Mouse (Mus musculus): Measurements from ENCODE around the gene Fcho1. TPM values are rescaled to one million over a fixed set of nuclear protein-coding genes. Genes with fewer than 3 reads are reported as not detected.

Fcho1 gene
- polyA plus RNA-seq, 1 experiment = 14.2 TPM

DNA sequence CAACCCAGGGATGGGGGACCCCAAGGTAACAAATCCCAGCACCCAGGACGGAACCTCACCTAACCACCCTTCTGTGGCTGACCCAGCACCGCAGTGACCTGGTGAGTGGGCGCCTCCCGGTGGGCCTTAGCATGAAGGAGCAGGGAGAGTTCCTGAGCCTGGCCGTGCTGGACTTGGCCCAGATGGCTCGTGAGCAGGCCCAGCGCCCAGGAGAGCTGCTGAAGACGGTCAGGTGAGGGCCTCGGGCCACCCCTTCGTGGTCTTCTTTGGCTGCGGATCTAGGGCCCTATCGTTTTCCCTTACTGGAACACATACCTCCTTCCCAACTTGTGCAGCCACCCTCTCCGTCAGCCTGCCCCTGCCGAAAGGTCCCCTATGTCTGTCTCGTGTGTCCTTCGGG is 46.4 kb downstream of the Fcho1 start:
- no peak for TF ChIP-seq GATA1 (IDR thresholded peaks at IDR 0.05; ENCODE audit: low read length)
- TF ChIP-seq TAL1 (IDR thresholded peaks at IDR 0.05; ENCODE audit: low read length) = no peak
- Histone ChIP-seq H3K27me3 (ENCODE audit: control insufficient read depth) (peaks cover 33% of the 10 kb centered on the region), H3K36me3 (ENCODE audit: control insufficient read depth) (peaks cover 10% of the 10 kb centered on the region), H3K9me3 (ENCODE audit: control insufficient read depth, low read length) (peaks cover 15% of the 10 kb centered on the region), H3K4me3 (replicated peaks) (no peak overlapping the region), H3K4me1 (ENCODE audit: control insufficient read depth) (peaks cover 25% of the 10 kb centered on the region)

DNA sequence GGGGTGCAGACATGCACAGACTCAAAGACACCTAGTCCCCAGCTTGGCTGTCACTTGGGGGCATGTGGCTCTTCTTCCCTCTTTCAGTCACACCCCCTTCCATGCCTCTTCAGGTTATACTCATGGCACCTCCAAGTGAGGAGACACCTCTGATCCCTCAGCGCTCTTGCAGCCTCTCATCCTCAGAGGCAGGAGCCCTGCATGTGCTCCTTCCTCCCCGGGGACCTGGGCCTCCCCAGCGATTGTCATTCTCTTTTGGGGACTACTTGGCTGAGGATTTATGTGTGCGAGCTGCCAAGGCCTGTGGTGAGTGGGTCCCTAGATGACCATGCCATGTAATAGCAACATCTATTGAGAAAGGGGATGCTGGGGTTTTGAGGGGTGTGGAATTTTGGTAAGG is 47.3 kb downstream of the Fcho1 start:
- Histone ChIP-seq H3K4me1 (ENCODE audit: control insufficient read depth) (peaks cover 25% of the 10 kb centered on the region), H3K9me3 (ENCODE audit: control insufficient read depth, low read length) (peaks cover 15% of the 10 kb centered on the region), H3K27me3 (ENCODE audit: control insufficient read depth) (peaks cover 26% of the 10 kb centered on the region; the same call in 1 of the 2 replicates), H3K4me3 (replicated peaks) (no peak overlapping the region), H3K36me3 (ENCODE audit: control insufficient read depth) (peaks cover 10% of the 10 kb centered on the region)
- TF ChIP-seq TAL1 (IDR thresholded peaks at IDR 0.05; ENCODE audit: low read length) = no peak
- TF ChIP-seq GATA1 (IDR thresholded peaks at IDR 0.05; ENCODE audit: low read length) = no peak

DNA sequence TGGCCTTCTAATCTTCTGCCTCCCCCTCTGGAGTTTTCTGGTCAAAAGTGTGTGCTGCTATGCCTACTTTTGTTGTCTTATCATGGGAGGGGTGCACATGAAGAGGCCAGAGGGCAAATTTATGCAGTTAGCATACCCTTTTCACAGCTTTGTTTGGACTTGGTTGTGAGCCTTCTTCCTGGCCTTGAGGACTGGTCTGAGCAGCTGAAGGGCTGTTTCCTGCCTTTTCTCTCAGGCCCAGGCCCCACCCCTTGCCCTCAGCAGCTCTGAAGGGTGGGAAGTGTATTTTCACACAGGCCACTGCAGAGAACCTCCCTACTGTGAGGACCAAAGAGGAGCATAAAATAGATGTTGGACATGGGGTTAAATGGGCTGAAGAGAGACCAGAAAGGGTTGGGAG is 48.0 kb downstream of the Fcho1 start:
- H3K4me1 ChIP-seq (ENCODE audit: control insufficient read depth) = peaks cover 25% of the 10 kb centered on the region
- no peak for TF ChIP-seq TAL1 (IDR thresholded peaks at IDR 0.05; ENCODE audit: low read length)
- TF ChIP-seq GATA1 (IDR thresholded peaks at IDR 0.05; ENCODE audit: low read length) = no peak
- H3K4me3 ChIP-seq (replicated peaks) = no peak overlapping the region

DNA sequence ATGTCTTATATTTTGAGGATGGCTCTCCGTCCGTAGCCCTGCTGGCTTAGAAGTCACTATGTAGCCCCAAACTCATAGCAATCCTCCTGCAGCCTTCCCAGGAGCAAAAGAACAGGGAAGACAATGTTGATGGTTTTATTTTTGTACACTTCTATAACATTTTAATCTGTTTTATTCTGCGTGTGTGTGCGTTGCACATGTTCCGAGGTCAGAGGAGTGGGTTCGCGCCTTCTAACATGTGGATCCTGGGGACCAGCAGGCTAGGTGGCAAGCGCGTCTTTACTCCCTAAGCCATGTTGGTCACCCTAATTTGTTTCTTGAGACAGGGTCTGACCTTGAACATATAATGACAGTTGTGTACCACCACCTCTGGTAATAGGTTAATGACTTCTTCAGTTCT is 48.7 kb downstream of the Fcho1 start:
- peaks cover 10% of the 10 kb centered on the region for H3K36me3 ChIP-seq (ENCODE audit: control insufficient read depth)
- no peak for TF ChIP-seq GATA1 (IDR thresholded peaks at IDR 0.05; ENCODE audit: low read length)
- peaks cover 15% of the 10 kb centered on the region for H3K9me3 ChIP-seq (ENCODE audit: control insufficient read depth, low read length)
- peaks cover 28% of the 10 kb centered on the region for H3K4me1 ChIP-seq (ENCODE audit: control insufficient read depth)
- peak overlapping the region; percentile 80 for H3K4me3 ChIP-seq (replicated peaks)
- H3K27me3 ChIP-seq (ENCODE audit: control insufficient read depth) = peaks cover 17% of the 10 kb centered on the region; the same call in 1 of the 2 replicates

More for the DNA sequence above, 48.0 kb downstream of the Fcho1 start:
- H3K9me3 ChIP-seq (ENCODE audit: control insufficient read depth, low read length) = peaks cover 15% of the 10 kb centered on the region
- H3K27me3 ChIP-seq (ENCODE audit: control insufficient read depth) = peaks cover 23% of the 10 kb centered on the region; the same call in 1 of the 2 replicates
- H3K36me3 ChIP-seq (ENCODE audit: control insufficient read depth) = peaks cover 10% of the 10 kb centered on the region

DNA sequence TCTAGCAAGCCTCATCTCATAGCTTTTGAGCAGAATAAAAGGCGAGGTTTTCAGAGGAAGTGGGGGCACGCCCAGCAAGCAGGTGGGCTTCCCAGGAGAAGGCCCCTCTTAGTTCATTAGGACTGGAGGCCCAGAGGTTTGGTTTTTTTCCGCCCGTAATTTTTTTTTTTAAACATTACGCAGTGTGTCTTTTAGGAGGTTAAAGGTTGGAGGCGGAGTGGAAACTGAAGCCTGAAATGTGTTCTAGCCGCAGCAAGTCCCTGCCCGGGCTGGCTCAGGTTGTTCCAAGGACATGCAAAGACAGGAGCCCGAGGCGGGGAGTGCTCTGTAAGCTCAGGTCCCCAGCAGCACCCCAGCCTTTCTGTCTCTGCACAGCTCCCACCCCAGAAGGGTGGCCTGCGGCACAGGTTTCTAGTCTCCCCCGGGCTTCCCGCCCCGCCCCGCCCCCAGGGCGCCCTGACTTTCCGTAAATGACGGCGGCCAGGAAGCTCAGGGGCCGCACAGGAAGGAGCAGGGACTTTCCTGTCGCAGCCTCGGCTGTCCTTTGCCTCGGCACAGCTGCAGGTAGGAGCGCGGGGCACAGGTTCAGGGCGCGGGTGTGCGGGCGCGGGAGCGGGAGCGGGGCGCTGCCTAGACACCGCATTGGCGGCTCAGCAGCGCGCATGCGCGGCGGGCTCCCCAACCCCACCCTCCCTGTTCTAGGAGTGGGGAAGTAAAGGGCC is 49.3 kb downstream of the Fcho1 start, which contains the start of gene Jak3:
Jak3 (plus strand) TSS at position 277 of the 722 bp plus-strand sequence.
- Histone ChIP-seq H3K4me3 (replicated peaks) (peak within 1 kb of the TSS; percentile 80), H3K36me3 (ENCODE audit: control insufficient read depth) (peaks cover 10% of the 10 kb centered on the region), H3K27me3 (ENCODE audit: control insufficient read depth) (peaks cover 15% of the 10 kb centered on the region), H3K9me3 (ENCODE audit: control insufficient read depth, low read length) (peaks cover 15% of the 10 kb centered on the region), H3K4me1 (ENCODE audit: control insufficient read depth) (peaks cover 34% of the 10 kb centered on the region)
- TF ChIP-seq GATA1 (IDR thresholded peaks at IDR 0.05; ENCODE audit: low read length) (no peak), TAL1 (IDR thresholded peaks at IDR 0.05; ENCODE audit: low read length) (no peak)

DNA sequence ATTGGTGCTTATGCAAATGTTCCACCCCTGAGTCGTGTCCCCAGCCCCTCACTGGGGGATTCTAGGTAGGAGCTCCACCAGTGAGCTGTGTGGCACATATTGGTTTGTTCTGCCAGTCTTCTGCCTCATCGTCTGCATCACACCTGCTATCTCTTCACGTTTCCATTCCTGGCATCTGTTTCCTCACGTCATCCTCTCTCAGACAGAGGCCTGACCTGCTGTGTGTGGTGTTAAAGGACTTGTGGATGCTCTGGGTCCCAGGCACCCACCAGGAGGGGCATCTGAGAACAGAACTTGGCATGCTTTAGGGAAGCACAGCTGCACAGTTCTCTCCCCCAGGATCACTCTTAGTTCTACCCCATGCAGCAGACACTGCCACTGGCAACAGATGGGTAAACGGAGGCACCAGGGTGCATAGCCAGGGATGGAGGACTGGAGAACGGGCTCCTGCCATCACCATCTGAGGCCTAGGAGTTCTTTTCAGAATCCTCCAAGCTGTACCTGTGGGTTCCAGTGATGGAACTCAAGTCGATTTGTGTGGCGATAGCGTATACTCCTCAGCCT is 50.0 kb downstream of the Fcho1 start:
- H3K36me3 ChIP-seq (ENCODE audit: control insufficient read depth) = peaks cover 7% of the 10 kb centered on the region
- peaks cover 19% of the 10 kb centered on the region for H3K27me3 ChIP-seq (ENCODE audit: control insufficient read depth)
- peaks cover 14% of the 10 kb centered on the region for H3K9me3 ChIP-seq (ENCODE audit: control insufficient read depth, low read length)
- peak overlapping the region; percentile 80 for H3K4me3 ChIP-seq (replicated peaks)
- TF ChIP-seq TAL1 (IDR thresholded peaks at IDR 0.05; ENCODE audit: low read length) (no peak), GATA1 (IDR thresholded peaks at IDR 0.05; ENCODE audit: low read length) (no peak)
- peaks cover 39% of the 10 kb centered on the region for H3K4me1 ChIP-seq (ENCODE audit: control insufficient read depth)

DNA sequence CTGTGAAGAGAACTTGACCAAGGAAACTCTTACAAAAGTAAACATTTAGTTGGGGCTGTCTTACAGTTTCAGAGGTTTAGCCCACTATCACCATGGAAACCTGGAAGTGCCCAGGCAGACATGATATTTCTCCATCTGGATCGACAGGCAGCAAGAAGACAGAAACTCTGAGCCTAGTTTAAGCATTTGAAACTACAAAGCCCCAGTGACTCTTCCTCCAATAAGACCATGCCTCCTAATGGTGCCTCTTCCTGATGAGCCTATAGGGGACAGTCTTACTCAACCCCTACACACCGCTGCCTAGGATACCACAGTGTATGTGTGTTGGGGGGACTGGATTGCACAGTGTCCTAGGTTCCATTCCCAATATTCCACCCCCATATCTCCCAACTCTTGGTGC is 51.4 kb downstream of the Fcho1 start:
- H3K36me3 ChIP-seq (ENCODE audit: control insufficient read depth) = peaks cover 2% of the 10 kb centered on the region
- H3K9me3 ChIP-seq (ENCODE audit: control insufficient read depth, low read length) = peaks cover 4% of the 10 kb centered on the region
- no peak for TF ChIP-seq TAL1 (IDR thresholded peaks at IDR 0.05; ENCODE audit: low read length)
- TF ChIP-seq GATA1 (IDR thresholded peaks at IDR 0.05; ENCODE audit: low read length) = no peak
- H3K4me3 ChIP-seq (replicated peaks) = no peak overlapping the region
- peaks cover 27% of the 10 kb centered on the region for H3K27me3 ChIP-seq (ENCODE audit: control insufficient read depth)
- H3K4me1 ChIP-seq (ENCODE audit: control insufficient read depth) = peaks cover 39% of the 10 kb centered on the region

DNA sequence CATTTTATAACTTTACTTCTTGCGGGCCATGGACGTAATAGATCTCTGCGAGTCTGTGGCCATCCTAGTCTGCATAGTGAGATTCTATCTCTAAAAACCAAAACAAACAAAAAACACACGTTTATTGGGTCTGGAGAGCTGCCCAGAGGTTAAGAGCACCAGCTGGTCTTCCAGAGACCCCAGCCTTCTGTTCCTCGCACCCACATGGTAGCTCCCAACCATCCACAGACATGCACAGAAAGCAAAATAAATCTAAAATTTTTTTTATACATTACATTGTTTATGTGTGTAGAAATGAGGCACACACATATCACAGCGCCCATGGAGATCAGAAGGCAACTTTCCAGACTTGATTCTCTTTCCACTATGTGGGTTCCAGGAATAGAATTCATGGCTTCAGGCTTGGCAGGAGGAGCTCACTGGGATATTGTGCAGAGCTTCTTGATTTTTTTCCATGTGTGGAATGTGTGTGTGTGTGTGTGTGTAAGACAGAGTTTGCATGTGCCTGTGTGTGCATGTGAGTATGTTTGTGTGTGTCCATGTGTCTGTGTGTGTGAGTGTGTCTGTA is 53.3 kb downstream of the Fcho1 start:
- H3K36me3 ChIP-seq (ENCODE audit: control insufficient read depth) = no peaks in the 10 kb centered on the region
- no peaks in the 10 kb centered on the region for H3K9me3 ChIP-seq (ENCODE audit: control insufficient read depth, low read length)
- H3K4me3 ChIP-seq (replicated peaks) = peak overlapping the region; percentile 59
- H3K27me3 ChIP-seq (ENCODE audit: control insufficient read depth) = peaks cover 43% of the 10 kb centered on the region
- H3K4me1 ChIP-seq (ENCODE audit: control insufficient read depth) = peaks cover 31% of the 10 kb centered on the region
- TF ChIP-seq TAL1 (IDR thresholded peaks at IDR 0.05; ENCODE audit: low read length) (no peak), GATA1 (IDR thresholded peaks at IDR 0.05; ENCODE audit: low read length) (no peak)

DNA sequence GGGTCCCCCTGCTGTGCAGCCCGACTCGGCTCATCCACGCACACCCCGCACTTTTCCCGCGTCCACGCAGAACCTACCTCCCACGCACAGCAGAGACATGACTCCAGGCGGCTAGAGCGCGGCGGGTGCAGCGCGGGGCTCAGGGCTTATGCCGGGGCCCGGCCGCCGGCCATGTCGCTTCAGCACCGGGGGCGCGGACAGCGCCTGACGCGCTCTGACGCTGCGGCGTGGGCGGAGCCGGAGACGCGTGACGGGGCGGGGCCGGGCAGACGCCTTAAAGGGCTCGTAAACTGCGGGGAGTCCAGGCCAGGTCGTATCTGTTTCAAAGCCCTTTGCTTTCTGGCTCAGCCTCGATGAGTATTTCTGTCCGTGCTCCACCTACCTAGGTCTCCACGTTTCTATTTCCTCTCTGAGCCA is 54.0 kb downstream of the Fcho1 start, which contains the start of gene Unc13a:
Unc13a (minus strand) TSS at position 209 of the 417 bp plus-strand sequence.
- Histone ChIP-seq H3K9me3 (ENCODE audit: control insufficient read depth, low read length) (no peaks in the 10 kb centered on the region), H3K36me3 (ENCODE audit: control insufficient read depth) (no peaks in the 10 kb centered on the region), H3K27me3 (ENCODE audit: control insufficient read depth) (peaks cover 50% of the 10 kb centered on the region), H3K4me3 (replicated peaks) (peak within 1 kb of the TSS; percentile 59), H3K4me1 (ENCODE audit: control insufficient read depth) (peaks cover 25% of the 10 kb centered on the region)
- no peak for TF ChIP-seq TAL1 (IDR thresholded peaks at IDR 0.05; ENCODE audit: low read length)
- TF ChIP-seq GATA1 (IDR thresholded peaks at IDR 0.05; ENCODE audit: low read length) = no peak

Data from erythroblast, embryonic 14.5 days (primary cell).